Mouse (Mus musculus): ENCODE measurements around the gene Dscaml1. TPM values are rescaled to one million over a fixed set of nuclear protein-coding genes. Genes with fewer than 3 reads are reported as not detected.

Gene Dscaml1
- polyA plus RNA-seq, 1 experiment from 2014 or later: 2.3 TPM

DNA sequence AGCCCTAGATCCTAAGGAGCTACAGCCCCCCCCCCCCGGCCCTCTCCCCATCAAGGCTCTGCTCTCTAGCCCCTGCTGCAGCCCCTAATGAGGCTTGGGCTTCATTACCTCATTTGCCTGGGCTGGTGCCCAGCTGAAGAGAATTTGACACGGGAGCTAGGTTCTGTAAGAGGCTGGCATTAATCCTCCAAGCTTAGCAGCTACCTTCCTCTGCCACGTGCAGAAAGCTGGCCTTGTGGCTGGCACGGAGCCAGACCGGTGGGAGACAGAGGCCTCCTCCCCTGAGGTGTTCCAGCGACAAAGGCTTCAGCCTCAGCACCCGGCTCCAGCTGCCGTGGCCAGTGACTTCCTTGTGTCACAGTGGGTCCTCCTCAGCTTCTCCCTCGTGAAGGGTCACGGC is 206.1 kb downstream of the Dscaml1 start:
- Histone ChIP-seq H3K9me3 (replicated peaks) (no peaks in the 10 kb centered on the region), H3K36me3 (no peaks in the 10 kb centered on the region), H3K9ac (no peak overlapping the region), H3K4me2 (replicated peaks) (no peak overlapping the region), H3K4me3 (no peak overlapping the region), H3K27me3 (no peaks in the 10 kb centered on the region), H3K4me1 (peaks cover 26% of the 10 kb centered on the region), H3K27ac (peak overlapping the region; percentile 79)
- WGBS: 37% methylated on average over 10 of the region's 10 CpGs
- ATAC-seq (ENCODE audit: low FRiP score): peak; percentile 79

DNA sequence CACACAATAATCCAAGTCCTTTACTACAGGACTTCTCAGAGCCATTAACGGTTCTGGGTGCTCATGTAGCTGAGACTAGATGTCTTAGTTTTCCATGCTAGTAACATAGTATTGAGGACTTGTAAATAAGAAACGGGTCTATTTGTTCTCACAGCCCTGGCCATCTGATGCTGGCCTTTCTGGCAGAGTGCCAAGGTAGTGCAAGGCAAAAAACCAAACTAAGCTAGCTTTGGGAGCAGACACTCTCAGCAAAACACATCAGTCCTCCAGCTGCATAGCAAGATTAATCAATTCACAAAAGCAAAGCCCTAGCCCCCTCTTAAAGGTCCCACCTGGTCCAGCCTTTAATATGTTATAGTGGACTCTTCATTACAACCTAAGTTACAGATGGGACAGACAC is 206.6 kb downstream of the Dscaml1 start:
- 45% methylated on average over 2 of the region's 2 CpGs for WGBS

GRCm38 (mm10) chr9:45634978-45635377 is 208.6 kb downstream of the Dscaml1 start:
- 71% methylated on average over 4 of the region's 4 CpGs for WGBS
- Histone ChIP-seq H3K9me3 (replicated peaks) (0 out of 2 replicates have a peak, but pooled peaks cover 4% of the 10 kb centered on the region), H3K4me2 (replicated peaks) (no peak overlapping the region), H3K4me3 (no peak overlapping the region), H3K27ac (no peak overlapping the region), H3K4me1 (peaks cover 26% of the 10 kb centered on the region), H3K27me3 (no peaks in the 10 kb centered on the region), H3K9ac (no peak overlapping the region), H3K36me3 (no peaks in the 10 kb centered on the region)
- no peak for ATAC-seq (ENCODE audit: low FRiP score)

More for the DNA sequence above, 206.6 kb downstream of the Dscaml1 start:
- no peaks in the 10 kb centered on the region for H3K27me3 ChIP-seq
- no peaks in the 10 kb centered on the region for H3K9me3 ChIP-seq (replicated peaks)
- H3K36me3 ChIP-seq: no peaks in the 10 kb centered on the region
- H3K27ac ChIP-seq: peak overlapping the region; percentile 79
- no peak for ATAC-seq (ENCODE audit: low FRiP score)
- no peak overlapping the region for H3K9ac ChIP-seq
- no peak overlapping the region for H3K4me3 ChIP-seq
- H3K4me1 ChIP-seq: peaks cover 26% of the 10 kb centered on the region
- no peak overlapping the region for H3K4me2 ChIP-seq (replicated peaks)

DNA sequence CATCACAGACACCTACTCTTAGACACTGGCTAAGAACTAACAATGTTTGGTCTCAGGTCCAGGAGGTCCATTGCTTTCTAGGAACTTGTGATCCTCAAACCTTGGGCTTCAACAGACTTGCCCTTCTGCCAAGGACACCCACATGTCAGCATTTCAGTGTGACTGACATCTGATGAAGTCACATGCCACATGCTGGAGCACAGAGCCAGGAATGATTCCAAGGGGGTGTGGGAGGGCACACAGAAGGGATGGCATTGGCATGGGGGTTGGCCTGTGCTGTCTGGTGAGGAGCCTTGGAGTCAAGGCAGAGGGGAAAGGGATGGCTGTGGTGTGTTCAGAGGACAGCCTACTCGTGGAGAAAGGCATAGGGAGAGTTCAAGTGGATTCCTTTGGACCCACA is 210.9 kb downstream of the Dscaml1 start:
- H3K4me2 ChIP-seq (replicated peaks): no peak overlapping the region
- no peak for ATAC-seq (ENCODE audit: low FRiP score)
- no peaks in the 10 kb centered on the region for H3K27me3 ChIP-seq
- no peaks in the 10 kb centered on the region for H3K36me3 ChIP-seq
- H3K27ac ChIP-seq: no peak overlapping the region
- H3K4me3 ChIP-seq: no peak overlapping the region
- WGBS: 75% methylated on average over 1 of the region's 1 CpGs
- H3K4me1 ChIP-seq: peaks cover 23% of the 10 kb centered on the region
- H3K9me3 ChIP-seq (replicated peaks): 0 out of 2 replicates have a peak, but pooled peaks cover 4% of the 10 kb centered on the region
- no peak overlapping the region for H3K9ac ChIP-seq

DNA sequence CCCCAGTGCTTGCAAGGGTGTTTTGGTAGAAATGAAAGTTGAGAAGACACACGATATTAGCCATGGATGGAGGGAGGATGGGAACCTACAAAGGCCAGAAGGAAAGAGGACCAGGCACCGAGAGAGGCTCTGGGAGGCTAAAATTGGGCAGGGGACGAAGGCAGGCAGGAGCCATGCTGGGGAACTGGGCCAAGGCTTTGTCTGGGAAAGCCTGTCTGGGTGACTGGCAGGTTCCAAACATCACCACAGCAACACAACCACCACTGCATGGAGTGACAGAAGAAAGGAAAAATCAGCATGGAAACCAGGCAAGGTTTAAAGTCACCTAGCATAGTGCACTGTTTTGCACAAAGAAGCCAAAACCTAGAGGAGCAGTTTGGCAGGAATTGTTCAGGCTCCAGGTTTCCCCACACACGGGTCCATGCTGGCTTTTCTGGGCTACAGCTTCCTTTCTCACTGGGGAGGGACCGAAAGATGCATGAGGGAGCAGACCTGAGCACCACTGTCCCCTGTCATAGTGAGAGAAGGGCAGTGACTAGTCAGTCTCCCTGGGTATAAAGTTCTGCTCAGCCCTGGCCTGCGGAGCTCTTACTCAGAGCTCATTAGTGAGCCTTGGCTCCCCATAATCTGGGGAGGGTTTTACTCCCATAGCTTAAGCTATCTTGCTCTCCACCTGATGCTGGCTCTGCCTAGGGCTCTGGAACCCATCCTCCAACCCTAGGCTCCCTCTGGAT is 211.9 kb downstream of the Dscaml1 start:
- Histone ChIP-seq H3K27me3 (no peaks in the 10 kb centered on the region), H3K36me3 (no peaks in the 10 kb centered on the region), H3K9ac (no peak overlapping the region), H3K27ac (no peak overlapping the region), H3K9me3 (replicated peaks) (0 out of 2 replicates have a peak, but pooled peaks cover 4% of the 10 kb centered on the region), H3K4me2 (replicated peaks) (no peak overlapping the region), H3K4me3 (no peak overlapping the region), H3K4me1 (peaks cover 14% of the 10 kb centered on the region)
- ATAC-seq (ENCODE audit: low FRiP score): no peak
- WGBS: 67% methylated on average over 6 of the region's 6 CpGs

- 0 out of 2 replicates have a peak, but pooled peaks cover 6% of the 10 kb centered on the region for H3K4me1 ChIP-seq
- H3K9me3 ChIP-seq (replicated peaks): no peaks in the 10 kb centered on the region
- no peaks in the 10 kb centered on the region for H3K36me3 ChIP-seq
- no peak overlapping the region for H3K27ac ChIP-seq
- H3K4me2 ChIP-seq (replicated peaks): no peak overlapping the region
- ATAC-seq (ENCODE audit: low FRiP score): no peak
- no peaks in the 10 kb centered on the region for H3K27me3 ChIP-seq
- 75% methylated on average over 6 of the region's 6 CpGs for WGBS
- H3K4me3 ChIP-seq: no peak overlapping the region
- H3K9ac ChIP-seq: no peak overlapping the region
These were observed 218.5 kb downstream of the Dscaml1 start for GRCm38 (mm10) chr9:45644833-45645388.

- no peak overlapping the region for H3K9ac ChIP-seq
- H3K27me3 ChIP-seq: no peaks in the 10 kb centered on the region
- no peak overlapping the region for H3K27ac ChIP-seq
- H3K4me2 ChIP-seq (replicated peaks): no peak overlapping the region
- no peaks in the 10 kb centered on the region for H3K36me3 ChIP-seq
- 0 out of 2 replicates have a peak, but pooled peaks cover 6% of the 10 kb centered on the region for H3K4me1 ChIP-seq
- no peak for ATAC-seq (ENCODE audit: low FRiP score)
- H3K9me3 ChIP-seq (replicated peaks): no peaks in the 10 kb centered on the region
- WGBS: 39% methylated on average over 6 of the region's 6 CpGs
- no peak overlapping the region for H3K4me3 ChIP-seq
These were observed 219.1 kb downstream of the Dscaml1 start for GRCm38 (mm10) chr9:45645526-45645925.

DNA sequence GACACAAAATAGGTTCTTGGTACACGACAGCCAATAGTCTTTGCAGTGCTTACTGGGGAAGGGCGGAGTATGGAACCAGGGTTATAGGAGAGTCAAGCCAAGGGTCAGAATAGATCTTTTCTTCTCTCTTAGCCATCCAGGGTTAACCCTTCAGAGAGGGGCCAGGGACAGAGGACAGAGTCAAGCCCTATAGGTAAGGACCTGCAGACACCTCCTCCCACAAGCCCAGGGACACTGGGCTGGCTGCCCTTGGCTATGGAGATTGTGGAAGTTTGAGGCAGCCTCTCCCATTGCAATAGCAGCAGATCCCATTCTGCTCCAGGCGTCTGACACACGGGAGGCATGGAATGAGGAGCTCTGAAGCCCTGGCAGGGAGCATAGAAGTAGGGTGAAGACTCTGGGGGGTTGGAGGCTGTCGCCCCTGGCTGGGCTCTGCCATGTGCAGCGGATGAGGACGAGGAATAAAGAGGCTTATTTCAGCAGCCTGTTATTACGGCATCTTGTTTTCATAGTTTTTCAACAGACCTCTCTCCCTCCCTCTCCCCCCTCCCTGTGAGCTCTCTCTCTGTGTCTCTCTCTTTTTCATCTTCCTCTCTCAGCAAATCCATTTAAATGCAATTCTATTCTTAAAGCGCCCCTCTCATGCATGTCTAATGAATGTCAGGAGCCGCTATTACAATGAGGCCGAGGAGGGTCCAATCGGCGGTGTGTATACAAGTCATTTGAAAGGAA is 224.8 kb downstream of the Dscaml1 start:
- H3K9ac ChIP-seq: no peak overlapping the region
- ATAC-seq (ENCODE audit: low FRiP score): peak; percentile 72
- no peaks in the 10 kb centered on the region for H3K27me3 ChIP-seq
- no peak overlapping the region for H3K4me3 ChIP-seq
- H3K4me2 ChIP-seq (replicated peaks): peak overlapping the region; percentile 24
- H3K36me3 ChIP-seq: no peaks in the 10 kb centered on the region
- no peaks in the 10 kb centered on the region for H3K9me3 ChIP-seq (replicated peaks)
- WGBS: 36% methylated on average over 13 of the region's 13 CpGs
- H3K4me1 ChIP-seq: peaks cover 26% of the 10 kb centered on the region
- peak overlapping the region; percentile 81 for H3K27ac ChIP-seq

GRCm38 (mm10) chr9:45651810-45652177 is 225.4 kb downstream of the Dscaml1 start:
- peak; percentile 38 for ATAC-seq (ENCODE audit: low FRiP score)
- H3K9ac ChIP-seq: no peak overlapping the region
- peak overlapping the region; percentile 81 for H3K27ac ChIP-seq
- WGBS: 37% methylated on average over 3 of the region's 3 CpGs
- peaks cover 31% of the 10 kb centered on the region for H3K4me1 ChIP-seq
- no peaks in the 10 kb centered on the region for H3K36me3 ChIP-seq
- no peaks in the 10 kb centered on the region for H3K27me3 ChIP-seq
- H3K4me3 ChIP-seq: no peak overlapping the region
- H3K4me2 ChIP-seq (replicated peaks): peak overlapping the region; percentile 24; the same call in 1 of the 2 replicates
- no peaks in the 10 kb centered on the region for H3K9me3 ChIP-seq (replicated peaks)

DNA sequence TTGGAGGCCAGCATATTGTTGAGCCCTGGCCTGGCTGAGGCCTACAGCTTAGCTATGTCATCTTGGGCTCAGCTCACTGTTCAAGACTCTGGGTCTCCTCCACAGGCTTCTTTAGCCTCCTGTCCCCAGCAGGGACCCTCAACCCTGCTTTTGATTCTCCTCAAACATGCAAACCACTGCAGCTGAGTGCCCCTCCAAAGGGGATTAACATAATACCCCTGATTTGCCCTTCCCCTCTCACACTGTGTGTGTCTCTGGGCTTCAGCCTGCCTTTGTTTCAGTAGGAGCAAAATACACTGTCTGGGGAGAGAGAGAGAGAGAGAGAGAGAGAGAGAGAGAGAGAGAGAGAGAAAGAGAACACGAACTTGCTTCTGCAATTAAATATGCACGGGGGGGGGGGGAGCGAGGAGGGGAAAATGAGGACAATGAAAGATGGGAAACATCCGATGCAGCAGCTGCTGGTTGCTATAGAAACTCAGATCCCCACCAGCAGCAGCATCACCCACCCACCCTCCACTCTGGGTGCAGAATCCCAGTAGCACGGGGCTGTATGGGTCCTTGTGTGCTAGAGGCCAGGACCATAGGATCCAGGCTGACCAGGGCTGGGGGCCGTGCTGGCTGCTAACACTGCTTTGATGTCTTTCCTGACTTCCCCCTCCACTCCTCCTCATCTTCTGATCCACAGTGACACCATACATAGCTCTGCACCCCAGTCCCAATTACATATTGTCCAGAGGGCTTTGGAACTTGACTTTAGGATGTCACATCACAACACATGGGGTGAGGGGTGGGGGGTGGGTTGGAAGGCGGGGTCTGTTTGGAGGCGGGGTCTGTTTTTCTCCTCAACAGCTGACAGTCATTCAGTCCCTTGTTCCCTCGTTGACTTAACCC is 231.0 kb downstream of the Dscaml1 start:
- Histone ChIP-seq H3K9ac (peak overlapping the region; percentile 47; the same call in 1 of the 2 replicates), H3K4me2 (replicated peaks) (0 out of 2 replicates have a peak overlapping the region, but pooled peaks have one; percentile 15), H3K36me3 (no peaks in the 10 kb centered on the region), H3K27ac (peak overlapping the region; percentile 94), H3K4me3 (no peak overlapping the region), H3K9me3 (replicated peaks) (no peaks in the 10 kb centered on the region), H3K4me1 (peaks cover 37% of the 10 kb centered on the region), H3K27me3 (no peaks in the 10 kb centered on the region)
- 4% methylated on average over 7 of the region's 9 CpGs for WGBS
- ATAC-seq (ENCODE audit: low FRiP score): peak; percentile 90

GRCm38 (mm10) chr9:45660191-45660590 is 233.8 kb downstream of the Dscaml1 start:
- WGBS: 78% methylated on average over 3 of the region's 3 CpGs
- Histone ChIP-seq H3K9me3 (replicated peaks) (no peaks in the 10 kb centered on the region), H3K36me3 (no peaks in the 10 kb centered on the region), H3K27me3 (no peaks in the 10 kb centered on the region), H3K4me1 (peaks cover 63% of the 10 kb centered on the region), H3K9ac (no peak overlapping the region), H3K4me2 (replicated peaks) (no peak overlapping the region), H3K27ac (no peak overlapping the region), H3K4me3 (no peak overlapping the region)
- no peak for ATAC-seq (ENCODE audit: low FRiP score)

All from hindbrain, embryonic 12.5 days (tissue).